Mouse (Mus musculus) stomach, embryonic 15.5 days (tissue): ENCODE results near the gene Crp. TPM values are rescaled to one million over a fixed set of nuclear protein-coding genes. Genes with fewer than 3 reads are reported as not detected.

Experiments used
- ATAC-seq: fragments of 200-750 bp; cut with Nextera tagmentation; 2 replicates; pipeline ENCODE4 v1.8.0; 2017; ENCODE audit warnings: low read depth, moderate number of reproducible peaks, moderate TSS enrichment; ENCODE audit not compliant: insufficient read depth, low FRiP score
- H3K27ac ChIP-seq: fragments of 300-500 bp; sonication (generic); 2 replicates; pipeline ENCODE4 v1.5.1; 2015; ENCODE audit warnings: mild to moderate bottlenecking, inconsistent platforms
- H3K27me3 ChIP-seq: fragments of 300-500 bp; sonication (generic); replicated peaks from 2 replicates; pipeline ENCODE4 v1.6.1; 2015; ENCODE audit warnings: inconsistent platforms
- H3K36me3 ChIP-seq: fragments of 300-500 bp; sonication (generic); 2 replicates; pipeline ENCODE4 v1.6.1; 2015; ENCODE audit warnings: inconsistent platforms
- H3K4me1 ChIP-seq: fragments of 300-500 bp; sonication (generic); 2 replicates; pipeline ENCODE4 v1.6.1; 2015; ENCODE audit warnings: inconsistent platforms
- H3K4me2 ChIP-seq: fragments of 300-500 bp; sonication (generic); 2 replicates; pipeline ENCODE4 v1.6.1; 2015; ENCODE audit warnings: mild to moderate bottlenecking, inconsistent platforms
- H3K4me3 ChIP-seq: fragments of 300-500 bp; sonication (generic); replicated peaks from 2 replicates; pipeline ENCODE4 v1.5.1; 2015; ENCODE audit warnings: inconsistent platforms
- H3K9ac ChIP-seq: fragments of 300-500 bp; sonication (generic); 2 replicates; pipeline ENCODE4 v1.6.1; 2015; ENCODE audit warnings: inconsistent platforms
- H3K9me3 ChIP-seq: fragments of 300-500 bp; sonication (generic); 2 replicates; pipeline ENCODE4 v1.6.1; 2016; ENCODE audit warnings: inconsistent platforms
- WGBS: fragments of 180-500 bp; shearing (Covaris S2); methylation state at CpG from one replicate; pipeline ENCODE4 v1.1.7; 2015; 5-methylcytosine and 5-hydroxymethylcytosine counted together
- polyA plus RNA-seq: library from polyadenylated mRNA; unstranded; fragments of >200 nt; fragmentation: Nextera tagmentation; extraction: Ambion mirVana; gene quantifications from 2 replicates; pipeline ENCODE4 v1.2.1, GENCODE M21; 2015

Gene Crp
- polyA plus RNA-seq, 1 experiment from 2014 or later: 5.4 TPM

DNA sequence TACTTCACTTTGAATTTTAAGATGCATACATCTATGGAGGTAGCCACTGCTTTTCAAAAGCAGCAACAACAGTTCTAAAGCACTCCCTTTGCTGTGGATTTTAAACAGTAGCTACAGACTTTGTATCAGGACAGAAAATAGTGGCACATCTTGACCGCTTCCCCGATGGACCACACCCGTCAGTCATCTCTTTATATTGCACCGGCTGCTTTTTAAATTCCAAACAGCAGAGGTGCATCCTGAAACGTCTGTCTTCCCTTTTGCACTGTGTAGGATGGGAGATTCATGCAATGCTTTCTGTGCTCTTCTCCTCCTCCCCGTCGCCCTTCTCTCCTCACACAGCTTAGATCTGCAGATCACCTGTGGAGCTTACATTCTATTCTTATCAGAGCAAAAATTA, 57.3 kb downstream of the Crp start:
- no peaks in the 10 kb centered on the region for H3K36me3 ChIP-seq
- no peak overlapping the region for H3K4me3 ChIP-seq
- no peak for ATAC-seq
- 69% methylated on average over 7 of the region's 7 CpGs for WGBS
- no peak overlapping the region for H3K4me2 ChIP-seq
- H3K27me3 ChIP-seq: no peaks in the 10 kb centered on the region
- no peak overlapping the region for H3K27ac ChIP-seq
- no peaks in the 10 kb centered on the region for H3K4me1 ChIP-seq
- H3K9me3 ChIP-seq: no peaks in the 10 kb centered on the region
- no peak overlapping the region for H3K9ac ChIP-seq

DNA sequence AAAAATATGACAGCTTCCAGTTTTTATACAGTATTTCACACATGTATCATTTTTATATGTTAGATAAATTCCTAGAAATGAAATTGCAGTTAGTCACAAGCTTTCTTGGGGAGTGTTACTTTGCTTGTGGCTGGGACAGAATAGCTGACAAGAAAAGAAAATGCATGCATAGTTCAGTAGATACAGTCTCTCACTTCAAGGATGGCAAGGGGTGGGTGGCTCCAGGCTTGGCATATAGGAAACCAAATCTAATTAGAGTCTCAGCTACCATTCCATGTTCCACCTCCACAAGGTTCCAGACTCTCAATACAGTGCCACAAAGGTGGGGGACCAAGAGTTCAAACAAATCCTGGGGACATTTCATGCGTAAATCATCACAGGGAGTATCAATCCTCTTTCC, 61.7 kb downstream of the Crp start:
- Histone ChIP-seq H3K27me3 (no peaks in the 10 kb centered on the region), H3K27ac (no peak overlapping the region), H3K9me3 (no peaks in the 10 kb centered on the region), H3K9ac (no peak overlapping the region), H3K36me3 (no peaks in the 10 kb centered on the region), H3K4me3 (no peak overlapping the region), H3K4me2 (no peak overlapping the region), H3K4me1 (no peaks in the 10 kb centered on the region)
- no peak for ATAC-seq
- WGBS: 73% methylated on average over 1 of the region's 1 CpGs

DNA sequence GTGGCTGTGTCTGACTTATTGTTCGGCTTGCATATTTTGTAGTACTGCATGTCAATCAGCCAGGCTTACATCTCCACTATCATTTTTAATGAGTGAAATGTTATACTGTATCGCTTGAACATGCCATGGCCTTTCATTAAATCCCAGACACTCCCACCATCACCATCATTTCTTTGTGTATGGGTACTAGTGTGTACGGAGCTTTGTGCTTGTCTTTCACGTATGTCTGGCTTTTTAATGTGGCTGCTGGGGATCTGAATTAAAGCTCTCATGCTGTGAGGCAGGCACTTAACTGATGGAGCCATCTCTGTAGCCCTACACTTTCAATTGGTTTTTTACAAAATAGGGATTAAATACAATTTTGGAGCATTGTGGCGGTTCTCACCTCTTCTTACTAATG, 81.3 kb downstream of the Crp start:
- Histone ChIP-seq H3K9ac (no peak overlapping the region), H3K27ac (no peak overlapping the region), H3K36me3 (no peaks in the 10 kb centered on the region), H3K27me3 (no peaks in the 10 kb centered on the region), H3K4me3 (no peak overlapping the region), H3K4me1 (no peaks in the 10 kb centered on the region), H3K4me2 (no peak overlapping the region), H3K9me3 (no peaks in the 10 kb centered on the region)
- WGBS: 84% methylated on average over 5 of the region's 5 CpGs
- no peak for ATAC-seq

DNA sequence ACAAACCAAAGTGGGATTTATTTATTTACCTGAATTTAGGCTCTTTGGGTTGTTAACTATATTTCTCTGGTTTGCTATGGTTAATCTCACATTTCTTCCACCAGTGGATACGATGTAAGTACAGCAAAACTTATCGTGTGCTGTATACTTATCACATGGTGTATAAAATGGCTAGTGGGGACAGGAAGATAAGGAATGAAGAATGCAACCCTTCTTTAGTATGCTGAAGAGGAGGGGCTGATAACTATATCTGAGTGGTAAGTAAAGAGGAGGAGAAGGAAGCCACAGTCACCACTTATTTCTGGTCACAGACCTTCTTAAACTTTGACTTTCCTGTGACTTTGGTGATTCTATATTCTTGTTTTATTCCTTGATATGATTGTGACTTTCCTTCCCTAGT, 87.5 kb downstream of the Crp start:
- Histone ChIP-seq H3K4me2 (no peak overlapping the region), H3K9me3 (no peaks in the 10 kb centered on the region), H3K36me3 (no peaks in the 10 kb centered on the region), H3K27me3 (no peaks in the 10 kb centered on the region), H3K4me3 (no peak overlapping the region), H3K27ac (no peak overlapping the region), H3K4me1 (no peaks in the 10 kb centered on the region), H3K9ac (no peak overlapping the region)
- 75% methylated on average over 2 of the region's 2 CpGs for WGBS
- ATAC-seq: no peak

DNA sequence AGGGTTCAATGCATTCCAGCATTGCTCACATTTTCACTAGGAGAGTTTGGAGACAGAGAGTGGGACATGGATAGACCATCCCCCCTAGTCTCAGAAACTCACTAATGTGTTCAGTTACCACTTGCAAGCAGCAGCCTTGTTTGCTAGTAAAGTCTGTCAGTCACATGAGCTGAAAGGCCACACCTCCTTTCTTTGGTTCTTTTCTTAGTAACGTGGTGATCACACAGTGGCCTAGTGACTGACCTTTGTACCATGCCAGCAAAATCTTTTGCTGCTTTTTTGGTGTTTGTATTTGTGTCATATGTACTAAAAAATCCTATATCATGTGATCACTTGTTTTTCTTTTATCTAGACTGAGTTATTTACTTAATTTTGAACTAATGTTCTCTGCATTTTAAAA, 88.0 kb downstream of the Crp start:
- 0 out of 2 replicates have a peak, but pooled peaks have one; percentile 22 for ATAC-seq
- 26% methylated on average over 1 of the region's 1 CpGs for WGBS

DNA sequence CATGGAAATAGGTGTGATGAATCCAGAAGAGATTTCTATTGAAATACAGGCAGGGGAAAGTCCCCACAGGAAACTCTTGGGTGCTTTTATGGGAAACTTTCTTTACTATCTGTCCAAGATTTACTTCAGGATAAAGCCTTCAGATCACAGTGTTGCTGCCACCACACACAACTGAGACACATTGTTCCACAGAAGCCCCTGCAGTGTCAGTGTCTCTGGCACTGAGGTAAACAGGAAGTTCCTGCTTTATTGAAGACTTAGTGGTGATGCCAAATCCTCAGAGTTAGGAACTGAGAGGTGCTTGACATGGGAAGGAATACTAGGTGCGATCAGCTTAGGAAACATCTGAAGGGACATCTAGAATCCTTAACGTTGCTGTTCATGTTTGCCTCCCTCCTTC, 131.1 kb downstream of the Crp start:
- no peaks in the 10 kb centered on the region for H3K9me3 ChIP-seq
- 88% methylated on average over 2 of the region's 2 CpGs for WGBS
- no peak overlapping the region for H3K9ac ChIP-seq
- no peaks in the 10 kb centered on the region for H3K4me1 ChIP-seq
- no peak for ATAC-seq
- H3K4me2 ChIP-seq: no peak overlapping the region
- no peaks in the 10 kb centered on the region for H3K27me3 ChIP-seq
- H3K36me3 ChIP-seq: no peaks in the 10 kb centered on the region
- H3K4me3 ChIP-seq: no peak overlapping the region
- no peak overlapping the region for H3K27ac ChIP-seq

More for the DNA sequence above, 88.0 kb downstream of the Crp start:
- H3K4me2 ChIP-seq: no peak overlapping the region
- H3K27ac ChIP-seq: no peak overlapping the region
- no peaks in the 10 kb centered on the region for H3K9me3 ChIP-seq
- H3K9ac ChIP-seq: no peak overlapping the region
- H3K36me3 ChIP-seq: no peaks in the 10 kb centered on the region
- no peaks in the 10 kb centered on the region for H3K4me1 ChIP-seq
- no peaks in the 10 kb centered on the region for H3K27me3 ChIP-seq
- no peak overlapping the region for H3K4me3 ChIP-seq

DNA sequence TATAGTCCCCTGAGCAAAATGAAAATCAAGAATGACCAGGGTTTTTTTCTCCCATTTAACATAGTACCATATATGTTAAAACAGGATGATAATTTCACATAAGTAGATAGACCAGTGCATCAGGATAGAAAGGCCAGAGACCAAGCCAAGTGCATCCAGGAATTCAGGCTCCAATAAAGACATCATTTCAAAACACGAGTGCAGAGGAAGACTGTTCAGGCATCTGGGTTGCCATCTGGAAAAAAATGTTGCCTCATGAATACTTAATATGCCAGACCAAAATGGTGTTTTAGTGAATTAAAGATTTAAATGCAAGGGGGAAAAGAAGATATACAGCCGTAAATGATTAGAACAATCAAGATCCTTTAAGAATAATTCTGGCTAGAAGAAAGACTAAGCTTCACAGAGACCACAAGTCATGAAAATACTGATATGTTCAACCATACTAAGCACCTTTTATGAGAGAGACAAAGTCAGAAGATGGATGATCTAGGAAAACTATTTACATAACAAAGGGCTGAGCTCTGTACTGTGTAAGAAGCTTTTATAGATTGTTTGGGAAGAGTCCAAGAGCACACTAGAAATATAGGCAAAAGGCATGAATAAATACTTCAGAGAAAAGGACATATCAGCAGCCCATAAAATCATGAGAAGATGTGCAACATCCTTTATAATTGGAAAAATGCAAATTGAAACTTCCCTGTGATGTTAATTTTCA, 149.3 kb downstream of the Crp start:
- Histone ChIP-seq H3K4me2 (no peak overlapping the region), H3K4me3 (no peak overlapping the region), H3K9me3 (no peaks in the 10 kb centered on the region), H3K4me1 (no peaks in the 10 kb centered on the region), H3K27ac (no peak overlapping the region), H3K9ac (no peak overlapping the region), H3K36me3 (no peaks in the 10 kb centered on the region), H3K27me3 (no peaks in the 10 kb centered on the region)
- 77% methylated on average over 2 of the region's 2 CpGs for WGBS
- no peak for ATAC-seq

DNA sequence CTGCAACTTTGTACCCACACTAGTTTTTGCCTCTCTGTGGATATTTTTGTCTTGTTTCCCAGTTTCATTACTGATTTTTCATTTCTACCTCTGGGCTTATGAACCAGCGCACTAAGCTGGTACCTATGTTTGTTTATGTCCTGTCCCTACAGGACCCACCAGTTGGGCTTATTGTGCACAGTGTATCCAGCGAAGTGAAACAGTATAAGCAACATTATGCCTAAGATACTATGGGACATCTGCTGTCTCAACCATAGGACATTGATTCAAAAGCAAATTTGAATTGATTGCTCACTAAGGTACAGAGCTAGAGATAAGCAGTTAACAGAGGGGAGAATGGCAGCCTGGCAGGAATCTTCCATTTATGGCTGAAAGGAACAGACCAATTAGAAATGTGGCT, 150.3 kb downstream of the Crp start:
- H3K9me3 ChIP-seq: no peaks in the 10 kb centered on the region
- 86% methylated on average over 2 of the region's 2 CpGs for WGBS

DNA sequence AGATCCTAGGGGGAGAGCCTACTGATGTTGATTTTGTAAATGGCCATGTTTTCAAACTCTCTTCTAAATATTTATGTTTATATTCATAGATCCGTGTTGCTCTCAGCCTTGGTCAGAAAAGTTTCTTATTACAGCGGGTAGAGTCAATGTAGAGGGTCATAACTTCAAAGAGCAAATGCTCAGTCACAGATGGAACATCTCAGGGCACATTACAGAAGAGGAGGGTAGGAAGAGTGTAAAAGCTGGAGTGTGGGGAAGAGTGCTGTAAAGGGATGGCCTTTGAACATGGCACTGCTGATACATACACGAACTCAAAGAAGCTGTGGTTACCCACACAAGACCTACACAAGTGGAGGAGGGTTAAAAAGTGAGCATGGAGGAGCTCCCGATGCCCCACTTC, 177.4 kb downstream of the Crp start:
- no peaks in the 10 kb centered on the region for H3K9me3 ChIP-seq
- no peak overlapping the region for H3K4me3 ChIP-seq
- no peak overlapping the region for H3K4me2 ChIP-seq
- no peak overlapping the region for H3K9ac ChIP-seq
- WGBS: 57% methylated on average over 4 of the region's 4 CpGs
- H3K27ac ChIP-seq: no peak overlapping the region
- ATAC-seq: no peak
- H3K4me1 ChIP-seq: no peaks in the 10 kb centered on the region
- H3K36me3 ChIP-seq: no peaks in the 10 kb centered on the region
- H3K27me3 ChIP-seq: no peaks in the 10 kb centered on the region

More for the DNA sequence above, 150.3 kb downstream of the Crp start:
- ATAC-seq: no peak
- no peaks in the 10 kb centered on the region for H3K4me1 ChIP-seq
- H3K4me3 ChIP-seq: no peak overlapping the region
- no peak overlapping the region for H3K27ac ChIP-seq
- H3K9ac ChIP-seq: no peak overlapping the region
- no peaks in the 10 kb centered on the region for H3K27me3 ChIP-seq
- no peak overlapping the region for H3K4me2 ChIP-seq
- no peaks in the 10 kb centered on the region for H3K36me3 ChIP-seq

DNA sequence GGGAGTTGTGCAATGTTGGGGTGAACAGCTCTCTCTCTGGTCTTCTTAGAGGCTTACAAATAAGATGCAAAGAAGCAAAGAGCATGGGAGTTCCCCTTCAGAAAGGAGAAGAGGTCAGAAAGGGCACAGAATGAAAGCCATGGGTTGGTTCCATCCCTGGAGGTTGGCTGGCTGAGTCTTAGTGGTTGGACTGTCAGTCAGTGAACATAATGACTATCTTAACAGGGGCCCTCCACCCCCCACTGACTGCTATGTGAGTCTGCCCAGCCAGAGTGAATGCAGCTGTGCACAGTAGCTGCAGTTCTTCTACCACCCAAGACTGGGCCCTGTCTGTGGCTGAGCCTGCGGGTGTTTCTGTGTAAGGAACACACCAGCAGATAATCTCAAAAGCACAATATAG, 178.8 kb downstream of the Crp start:
- Histone ChIP-seq H3K9ac (no peak overlapping the region), H3K9me3 (no peaks in the 10 kb centered on the region), H3K27ac (no peak overlapping the region), H3K4me1 (no peaks in the 10 kb centered on the region), H3K4me2 (no peak overlapping the region), H3K27me3 (no peaks in the 10 kb centered on the region), H3K36me3 (no peaks in the 10 kb centered on the region), H3K4me3 (no peak overlapping the region)
- WGBS: 42% methylated on average over 1 of the region's 1 CpGs
- no peak for ATAC-seq

Other genes starting within 250 kb of the Crp start
- 0.79 and 1.0 TPM in 2 replicates for gene Slamf9, start 222.7 kb upstream of the Crp start, polyA plus RNA-seq
- 49.0 and 50.1 TPM in 2 replicates for gene Igsf9, start 216.3 kb upstream of the Crp start, polyA plus RNA-seq
- 341 and 366 TPM in 2 replicates for gene Tagln2, start 198.0 kb upstream of the Crp start, polyA plus RNA-seq
- 2.4 TPM in 2 replicates for gene Cfap45, start 177.3 kb upstream of the Crp start, polyA plus RNA-seq
- 0.46 and 1.8 TPM in 2 replicates for gene Vsig8, start 142.1 kb upstream of the Crp start, polyA plus RNA-seq
- gene Slamf8, start 107.5 kb upstream of the Crp start, polyA plus RNA-seq: 0.31 and 0.44 TPM in 2 replicates
- not detected in 2 replicates for gene Fcrl6, start 95.5 kb upstream of the Crp start, polyA plus RNA-seq
- 12.9 and 13.1 TPM in 2 replicates for gene Dusp23, start 65.1 kb upstream of the Crp start, polyA plus RNA-seq
- 3.9 and 6.1 TPM in 2 replicates for gene Apcs, start 197.0 kb downstream of the Crp start, polyA plus RNA-seq